Mouse (Mus musculus): ENCODE data around the gene Fam13a. TPM values are rescaled to one million over a fixed set of nuclear protein-coding genes. Genes with fewer than 3 reads are reported as not detected.
A peak's percentile ranks its signal among the peaks of the same experiment; 100 is the strongest.

Gene Fam13a
- polyA plus RNA-seq, 1 experiment: 5.8 TPM

GRCm38 (mm10) chr6:58933189-58933913, 91.0 kb downstream of the Fam13a start:
- no peak for DNase-seq (ENCODE audit: low read depth)

GRCm38 (mm10) chr6:58932515-58933188, 91.7 kb downstream of the Fam13a start:
- DNase-seq (ENCODE audit: low read depth): peak; percentile 37

GRCm38 (mm10) chr6:58931149-58931548, 93.2 kb downstream of the Fam13a start:
- no peak for DNase-seq (ENCODE audit: low read depth)

GRCm38 (mm10) chr6:58929911-58930431, 94.4 kb downstream of the Fam13a start:
- DNase-seq (ENCODE audit: low read depth): no peak

- no peak for DNase-seq (ENCODE audit: low read depth)
These were observed 96.5 kb downstream of the Fam13a start for GRCm38 (mm10) chr6:58927881-58928280.

- DNase-seq (ENCODE audit: low read depth): no peak
These were observed 101.8 kb downstream of the Fam13a start for GRCm38 (mm10) chr6:58922511-58922910.

GRCm38 (mm10) chr6:58921623-58922022, 102.7 kb downstream of the Fam13a start:
- DNase-seq (ENCODE audit: low read depth): no peak

GRCm38 (mm10) chr6:58920735-58921134, 103.6 kb downstream of the Fam13a start:
- no peak for DNase-seq (ENCODE audit: low read depth)

- DNase-seq (ENCODE audit: low read depth): no peak
These were observed 107.9 kb downstream of the Fam13a start for GRCm38 (mm10) chr6:58916498-58916897.

GRCm38 (mm10) chr6:58913971-58914370, 110.4 kb downstream of the Fam13a start:
- no peak for DNase-seq (ENCODE audit: low read depth)

GRCm38 (mm10) chr6:58913551-58913950, 110.8 kb downstream of the Fam13a start:
- DNase-seq (ENCODE audit: low read depth): no peak

GRCm38 (mm10) chr6:58912842-58913241, 111.5 kb downstream of the Fam13a start:
- no peak for DNase-seq (ENCODE audit: low read depth)

GRCm38 (mm10) chr6:58907791-58908190, 116.6 kb downstream of the Fam13a start:
- no peak for DNase-seq (ENCODE audit: low read depth)

GRCm38 (mm10) chr6:58907336-58907735, 117.0 kb downstream of the Fam13a start:
- no peak for DNase-seq (ENCODE audit: low read depth)

GRCm38 (mm10) chr6:58906852-58907261, 117.5 kb downstream of the Fam13a start, which contains the start of gene Nap1l5:
Gene Nap1l5, minus strand, starts transcription at chr6:58907076.
- no peak for DNase-seq (ENCODE audit: low read depth)

- DNase-seq (ENCODE audit: low read depth): no peak
These were observed 119.8 kb downstream of the Fam13a start for GRCm38 (mm10) chr6:58904551-58904950.

- DNase-seq (ENCODE audit: low read depth): no peak
These were observed 121.2 kb downstream of the Fam13a start for GRCm38 (mm10) chr6:58903171-58903570.

- DNase-seq (ENCODE audit: low read depth): no peak
These were observed 123.8 kb downstream of the Fam13a start for GRCm38 (mm10) chr6:58900536-58900935.

- no peak for DNase-seq (ENCODE audit: low read depth)
These were observed 125.3 kb downstream of the Fam13a start for GRCm38 (mm10) chr6:58899076-58899475.

- no peak for DNase-seq (ENCODE audit: low read depth)
These were observed 127.7 kb downstream of the Fam13a start for GRCm38 (mm10) chr6:58896648-58897047.

GRCm38 (mm10) chr6:58894994-58895393, 129.4 kb downstream of the Fam13a start:
- DNase-seq (ENCODE audit: low read depth): no peak

GRCm38 (mm10) chr6:58893307-58893706, 131.0 kb downstream of the Fam13a start:
- DNase-seq (ENCODE audit: low read depth): no peak

GRCm38 (mm10) chr6:58889917-58890316, 134.4 kb downstream of the Fam13a start:
- no peak for DNase-seq (ENCODE audit: low read depth)
